Mouse (Mus musculus): ENCODE measurements around the gene BC049762.

Gene BC049762

DNA sequence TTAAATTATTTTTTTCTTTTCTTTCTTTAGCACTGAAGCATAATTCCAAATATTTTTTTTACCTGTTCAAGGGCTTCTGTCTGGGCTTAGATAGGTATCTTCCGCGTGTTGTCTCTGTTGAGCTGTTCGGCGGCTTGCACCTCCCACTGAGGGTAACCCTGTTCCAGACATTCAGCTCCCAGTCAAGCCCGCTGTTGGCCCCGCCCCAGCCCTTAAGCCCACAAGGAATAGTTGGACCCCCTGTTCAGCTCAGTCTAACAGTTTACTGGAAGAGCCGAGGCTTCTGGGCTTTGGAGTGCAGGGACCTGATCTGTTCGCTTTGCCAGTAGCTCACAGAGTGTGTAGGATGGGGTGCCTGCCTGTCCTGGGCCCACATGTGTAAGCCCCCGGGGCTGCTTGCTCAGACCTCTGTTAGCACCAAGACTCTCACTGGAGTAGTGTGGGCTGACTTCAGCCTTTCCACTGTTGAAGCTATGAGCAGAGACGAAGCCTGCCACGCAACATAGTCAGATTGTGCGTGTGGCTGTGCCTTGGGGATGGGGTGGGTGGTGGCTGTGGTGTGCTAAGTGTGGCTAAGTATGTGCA is 43.4 kb downstream of the BC049762 start:
- no peak for DNase-seq (ENCODE audit: low spot score)

- DNase-seq (ENCODE audit: low spot score), result no peak
Observed at GRCm38 (mm10) chr11:51214021-51214420, 48.8 kb downstream of the BC049762 start.

DNA sequence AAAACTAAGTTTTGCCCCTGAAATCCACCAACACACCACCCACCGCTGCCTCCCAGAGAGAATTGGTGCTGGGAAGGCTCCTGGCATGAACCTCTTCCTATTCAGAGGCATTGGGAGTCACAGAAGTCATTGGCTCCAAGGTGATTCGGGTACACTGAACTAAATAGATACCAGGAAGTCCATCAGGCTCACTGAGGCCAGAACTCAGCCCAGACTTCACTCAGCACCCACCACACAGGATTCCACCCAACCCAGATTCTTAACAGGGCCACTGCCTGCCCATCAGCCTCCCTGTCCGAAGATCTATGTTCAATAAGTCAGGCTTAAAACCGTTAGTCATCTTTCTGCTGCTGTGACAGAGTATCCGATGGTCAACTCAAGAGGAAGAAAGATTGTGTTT is 51.4 kb downstream of the BC049762 start:
- DNase-seq (ENCODE audit: low spot score), result no peak

- DNase-seq (ENCODE audit: low spot score), result no peak
Observed at GRCm38 (mm10) chr11:51207758-51208157, 55.1 kb downstream of the BC049762 start.

Measured in spleen, adult 12 weeks (tissue).